Mouse (Mus musculus): ENCODE results near the gene Tut4.

Gene Tut4

DNA sequence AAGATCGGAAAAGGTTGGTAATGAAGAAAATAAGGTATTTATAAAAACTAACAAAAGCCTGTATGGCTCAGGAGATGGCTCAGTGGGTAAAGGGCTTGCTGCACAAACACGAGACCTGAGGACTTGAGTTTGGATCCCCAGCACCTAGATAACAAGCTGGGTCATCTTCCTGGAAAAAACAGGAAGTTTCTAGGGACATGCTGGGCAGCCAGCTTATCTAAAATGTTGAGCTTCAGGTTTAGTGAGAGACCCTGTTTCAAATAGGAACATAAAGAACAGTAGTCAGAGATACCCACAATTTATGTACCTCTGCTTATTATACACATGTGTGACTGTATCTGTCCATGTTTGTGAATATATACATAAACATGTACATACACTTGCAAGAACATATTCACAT is 43.8 kb downstream of the Tut4 start:
- DNase-seq (ENCODE audit: low spot score in 2 of 2) = no peak

DNA sequence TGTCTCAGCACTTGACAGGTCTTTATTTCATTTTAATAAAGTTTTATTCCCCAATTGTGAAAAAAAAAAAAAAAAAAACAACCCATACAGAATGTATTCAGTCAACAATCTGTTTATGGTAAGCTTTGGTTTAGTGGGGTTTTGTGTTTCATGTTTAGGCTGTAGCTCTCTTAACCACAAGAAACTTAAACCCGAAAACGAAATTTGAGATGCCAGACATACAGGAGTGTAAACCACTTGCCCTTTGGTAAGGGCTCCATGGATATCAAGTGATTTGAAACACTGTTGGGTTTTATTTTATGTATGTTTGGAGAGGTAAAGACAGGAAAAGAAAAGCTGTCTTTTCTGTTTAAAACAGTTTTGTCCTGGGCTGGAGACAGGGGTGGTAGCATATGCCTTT is 80.5 kb downstream of the Tut4 start:
- no peak for DNase-seq (ENCODE audit: low spot score in 2 of 2)

DNA sequence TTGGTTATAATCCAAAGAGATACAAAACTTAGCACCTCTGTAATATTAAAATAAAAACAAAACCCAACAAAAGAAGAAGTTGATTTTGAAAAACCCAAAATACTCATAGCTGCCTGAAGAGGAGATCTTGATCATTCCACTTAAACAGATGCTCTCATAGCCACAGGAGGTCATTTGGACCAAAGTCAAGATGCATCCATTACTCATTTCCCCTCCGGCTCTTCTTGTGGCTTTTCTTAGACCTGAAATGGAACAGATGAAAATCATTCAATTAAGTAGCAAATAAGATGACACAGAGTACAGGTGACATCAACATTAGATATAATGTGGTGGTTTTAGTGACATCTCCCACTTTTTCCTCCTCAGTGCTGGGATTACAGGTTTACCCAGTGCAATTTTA is 105.8 kb downstream of the Tut4 start:
- DNase-seq (ENCODE audit: low spot score in 2 of 2) = no peak

DNA sequence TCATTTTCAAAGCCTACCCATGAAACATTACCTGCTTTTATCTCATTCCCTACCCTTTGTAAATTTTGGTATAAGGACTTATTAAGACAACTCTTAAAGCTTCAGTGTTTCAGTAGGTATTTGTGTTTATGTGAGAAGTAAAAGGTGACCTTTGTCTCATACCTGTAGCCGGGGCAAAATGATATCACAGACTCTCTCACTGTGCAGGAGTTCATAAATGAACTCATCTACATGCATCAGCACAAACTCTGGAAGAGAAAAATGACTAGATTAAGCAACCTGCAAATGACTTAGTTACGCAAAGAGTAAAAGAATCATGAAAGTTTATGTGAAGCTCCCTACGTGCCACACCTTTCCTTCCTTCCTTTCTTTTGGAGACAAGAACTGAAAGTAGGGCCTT is 113.4 kb downstream of the Tut4 start:
- DNase-seq (ENCODE audit: low spot score in 2 of 2) = no peak

DNA sequence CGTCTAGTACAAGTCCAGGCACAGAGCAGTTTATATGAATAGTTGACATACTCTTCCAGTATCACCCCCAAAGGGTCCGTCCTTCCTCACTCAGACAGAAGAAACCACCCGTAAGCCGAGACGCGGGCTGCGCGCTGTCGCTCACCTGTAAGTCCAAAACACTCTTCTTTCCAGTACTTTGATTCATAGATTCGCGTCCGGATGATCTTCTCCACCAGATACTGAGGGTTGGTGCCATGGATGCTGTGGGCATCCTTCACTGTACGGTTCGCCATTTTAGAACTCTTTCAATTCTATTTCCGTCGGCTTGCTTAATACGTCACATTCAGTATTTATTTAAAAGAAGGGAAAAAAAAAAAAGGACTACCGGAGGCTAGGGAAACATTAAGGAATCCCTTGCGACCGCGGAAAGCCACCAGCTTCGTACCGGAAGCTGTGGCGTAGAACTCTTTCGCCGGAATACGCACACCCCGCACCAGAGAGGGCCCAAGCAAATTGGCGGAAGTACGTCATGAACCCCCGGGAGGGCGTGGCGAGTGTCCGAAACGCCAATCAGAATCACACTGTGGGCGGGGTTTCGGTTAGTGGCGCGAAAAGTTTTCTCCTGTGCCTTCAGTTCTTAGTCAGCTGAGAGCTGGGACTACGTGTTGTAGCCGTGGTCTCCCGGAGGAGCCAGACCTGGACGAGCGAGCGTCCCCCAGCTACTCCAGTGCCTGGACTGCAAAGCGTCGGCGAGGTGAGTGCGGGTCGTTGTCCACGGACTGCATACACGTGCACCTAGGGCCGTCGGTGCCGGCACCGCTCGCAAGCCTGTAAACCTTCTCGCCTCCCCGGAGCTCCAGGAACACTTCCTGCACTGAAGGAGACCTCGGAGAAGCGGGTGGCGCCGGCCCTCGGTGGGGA is 119.9 kb downstream of the Tut4 start, which contains the start of the genes Prpf38a and Orc1:
Gene Prpf38a (minus strand): TSS at position 497 of the 903 bp plus-strand sequence.
Gene Orc1 (plus strand): TSS at position 584 of the 903 bp plus-strand sequence.
- DNase-seq (ENCODE audit: low spot score in 2 of 2) = peak; percentile 96 to 97

DNA sequence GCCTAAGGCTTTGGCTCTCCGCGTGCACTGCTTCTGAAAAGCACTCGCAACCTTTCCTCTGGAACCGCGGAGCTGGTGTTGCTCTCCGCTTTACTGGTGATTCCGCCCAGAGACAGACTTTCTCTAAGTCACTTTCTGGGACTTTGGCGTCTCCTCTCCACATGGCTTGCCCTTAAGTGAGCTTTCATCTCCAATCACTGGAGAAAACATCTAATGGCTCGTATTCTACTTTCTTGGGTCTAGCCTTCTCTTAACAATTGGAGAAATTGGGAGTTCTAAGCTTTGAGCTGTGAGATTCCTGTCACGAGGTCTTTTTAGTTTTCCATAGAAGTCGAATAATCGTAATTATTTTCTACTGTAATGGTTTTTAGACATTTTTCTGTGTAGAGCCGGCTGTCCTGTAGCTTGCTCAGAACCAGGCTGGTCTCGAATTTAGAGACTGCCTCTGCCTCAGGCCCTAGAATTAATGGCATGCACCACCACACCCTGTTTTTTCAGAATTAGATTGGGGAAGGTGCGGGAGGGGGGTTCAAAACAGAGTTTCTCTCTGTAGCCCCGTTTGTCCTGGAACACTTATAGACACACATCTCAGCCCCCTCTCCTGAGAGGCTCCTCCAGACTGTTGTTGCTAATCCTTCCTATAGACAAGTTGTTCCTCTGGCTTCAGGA is 120.7 kb downstream of the Tut4 start:
- DNase-seq (ENCODE audit: low spot score in 2 of 2) = no peak

DNA sequence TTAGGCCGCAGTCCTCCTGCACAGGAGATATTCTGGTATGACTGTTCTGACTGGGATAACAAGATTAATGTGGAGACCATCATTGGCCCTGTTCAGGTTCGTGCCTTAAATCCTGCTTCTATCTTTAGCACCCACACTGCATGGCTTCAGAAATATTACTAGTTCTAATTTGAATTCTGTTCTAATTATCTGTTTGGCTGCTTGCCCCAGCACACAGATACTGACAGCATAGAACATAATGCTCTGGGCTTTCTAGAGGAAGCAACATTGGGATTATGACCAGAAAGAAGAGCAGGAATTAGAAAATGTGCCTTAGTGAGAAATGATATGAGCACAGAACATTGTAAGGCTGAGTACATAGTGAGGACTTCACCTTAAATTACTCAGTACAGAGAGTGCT is 134.2 kb downstream of the Tut4 start:
- DNase-seq (ENCODE audit: low spot score in 2 of 2) = no peak

DNA sequence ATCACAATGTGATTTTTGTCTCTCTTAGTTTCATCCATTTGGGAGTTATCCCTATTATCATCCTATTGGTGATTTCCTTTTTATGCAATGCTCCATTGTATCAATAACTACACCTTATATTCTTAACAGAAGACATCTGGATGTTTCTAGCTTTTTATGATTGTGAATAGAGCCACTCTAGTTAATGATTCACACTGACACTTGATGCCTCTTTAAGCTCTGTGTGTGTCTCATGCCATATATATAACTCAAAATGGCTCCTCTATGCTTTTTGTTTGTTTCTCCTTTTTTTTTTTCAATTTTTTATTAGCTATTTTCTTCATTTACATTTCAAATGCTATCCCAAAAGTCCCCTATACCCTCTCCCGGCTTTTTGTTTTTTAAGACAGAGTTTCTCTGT is 136.6 kb downstream of the Tut4 start:
- DNase-seq (ENCODE audit: low spot score in 2 of 2) = no peak

DNA sequence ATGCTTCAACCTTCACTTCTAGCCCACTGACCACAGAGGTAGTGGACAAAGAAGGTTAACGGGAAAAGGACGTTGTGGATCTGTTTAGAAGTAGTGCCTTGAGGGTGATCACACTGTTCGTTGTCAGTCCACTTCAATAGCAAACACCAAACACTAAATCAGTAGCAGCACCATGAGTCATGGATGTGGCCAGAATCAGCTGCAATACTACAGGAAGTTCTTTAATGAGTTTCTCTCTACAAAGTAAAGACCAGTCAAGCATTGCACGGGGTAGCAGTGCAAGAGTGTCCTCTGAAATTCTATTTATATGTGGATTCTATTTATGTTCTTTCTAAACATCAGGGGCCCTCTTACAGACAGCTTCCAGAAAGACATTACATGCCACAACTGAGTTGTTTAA is 139.1 kb downstream of the Tut4 start:
- DNase-seq (ENCODE audit: low spot score in 2 of 2) = no peak

DNA sequence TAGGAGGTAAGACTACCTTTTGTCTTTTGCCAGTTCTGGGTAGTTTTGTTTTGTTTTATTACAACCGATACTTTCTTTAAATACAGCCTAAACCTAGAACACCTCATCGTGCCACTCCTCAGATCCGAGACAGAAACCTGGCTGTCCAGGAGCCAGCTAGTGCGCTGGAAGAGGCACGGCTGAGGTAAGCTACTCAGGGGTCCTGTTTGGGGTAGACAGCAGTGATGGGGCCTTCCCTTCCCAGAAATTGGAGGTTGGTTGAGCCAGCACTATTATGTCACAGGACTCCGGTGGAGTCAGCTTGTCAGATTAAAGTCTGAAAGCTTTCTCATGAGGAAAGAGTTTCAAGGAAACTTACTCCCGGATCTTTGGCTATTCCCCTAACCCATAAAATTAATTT is 142.6 kb downstream of the Tut4 start:
- DNase-seq (ENCODE audit: low spot score in 2 of 2) = no peak

DNA sequence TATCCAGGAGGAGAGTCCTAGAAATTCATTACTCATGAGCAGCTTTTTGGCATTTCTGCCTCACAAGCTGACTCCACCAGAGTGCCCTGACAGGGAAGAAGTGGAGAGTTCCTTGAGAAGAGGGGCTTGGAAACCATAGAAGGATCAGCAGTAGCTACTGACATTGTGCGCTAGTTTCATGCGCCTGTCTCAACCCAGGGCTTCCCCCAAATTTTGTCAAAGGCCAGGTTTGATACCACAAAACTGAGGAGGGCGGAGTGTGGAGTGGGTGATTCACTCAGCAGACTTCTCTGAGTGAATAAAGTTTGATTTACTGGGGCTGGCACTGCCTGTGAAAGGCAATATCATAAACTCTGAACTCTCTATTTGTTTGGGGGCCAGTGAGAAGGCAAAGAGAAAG is 149.4 kb downstream of the Tut4 start:
- DNase-seq (ENCODE audit: low spot score in 2 of 2) = no peak
